Mouse (Mus musculus): ENCODE results near the gene Olfr1154. TPM values are rescaled to one million over a fixed set of nuclear protein-coding genes. Genes with fewer than 3 reads are reported as not detected.

Gene Olfr1154
- not detected for polyA plus RNA-seq (2014; fragmentation: Illumina TruSeq; extraction: RNeasy Lipid Tissue Mini Kit (QIAGEN cat#74804); ENCODE audit: insufficient read depth, low read depth, low replicate concordance)

DNA sequence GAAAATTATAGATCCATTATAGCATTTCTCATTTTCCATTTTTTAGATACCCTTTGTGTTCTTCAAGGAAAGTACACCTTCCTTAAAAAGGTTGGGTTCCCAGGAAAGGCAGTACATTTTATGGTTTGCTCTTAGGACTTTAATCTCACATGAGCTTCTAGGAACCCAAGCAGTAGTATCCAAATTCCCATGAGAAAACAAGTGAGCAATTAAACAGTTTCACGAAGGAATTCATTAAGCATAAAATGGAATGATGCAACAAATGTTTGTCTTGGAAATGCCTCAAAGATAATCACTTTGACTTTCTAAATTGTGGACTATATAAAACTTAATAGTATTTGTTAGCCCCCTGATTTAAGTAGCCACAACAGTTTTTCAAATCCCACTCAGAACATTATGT is at the start of gene Olfr1154:
Olfr1154 (minus strand) TSS at position 101 of the 400 bp plus-strand sequence.

DNA sequence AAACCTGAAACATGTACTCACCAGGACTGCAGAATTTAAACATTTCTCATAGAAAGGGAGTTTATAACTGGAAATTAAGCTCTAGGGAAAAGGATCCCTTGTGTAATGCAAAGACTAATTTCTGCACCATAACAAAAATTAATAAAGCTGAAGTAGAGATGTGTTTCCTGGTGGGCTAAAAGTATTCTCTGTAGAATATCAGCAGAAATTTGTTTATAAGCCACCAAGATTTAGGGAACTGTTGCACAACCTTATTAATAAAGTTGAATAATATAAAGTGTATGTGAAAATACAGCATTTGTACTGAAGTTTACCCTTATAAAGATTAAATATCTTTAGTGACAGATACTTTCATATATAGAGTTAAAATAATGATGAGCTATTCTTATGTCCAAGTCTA is 48.0 kb upstream of the Olfr1154 start, which contains the start of gene Olfr1156:
Olfr1156 (minus strand) TSS at position 101 of the 400 bp plus-strand sequence.

DNA sequence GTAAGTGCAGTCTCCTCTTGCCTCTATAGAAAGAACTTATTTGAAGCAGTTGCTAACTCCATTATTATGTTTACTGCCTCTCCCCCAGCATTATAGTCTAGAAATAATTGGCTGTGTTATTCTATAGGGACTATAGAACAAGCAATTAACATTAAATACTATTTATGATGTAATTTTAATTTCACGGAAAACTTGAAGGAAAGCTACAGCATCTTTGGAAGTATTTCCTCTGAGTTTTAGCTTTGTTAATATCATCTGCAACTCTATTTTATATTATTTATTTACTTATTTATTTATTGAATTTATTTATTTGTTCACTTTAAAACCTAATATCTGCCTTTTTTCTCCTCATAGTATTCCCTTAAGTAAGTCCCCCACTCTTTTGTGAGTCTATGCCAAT is 40.1 kb upstream of the Olfr1154 start, which contains the start of gene Olfr1155:
Olfr1155 (minus strand) TSS at position 101 of the 400 bp plus-strand sequence.

DNA sequence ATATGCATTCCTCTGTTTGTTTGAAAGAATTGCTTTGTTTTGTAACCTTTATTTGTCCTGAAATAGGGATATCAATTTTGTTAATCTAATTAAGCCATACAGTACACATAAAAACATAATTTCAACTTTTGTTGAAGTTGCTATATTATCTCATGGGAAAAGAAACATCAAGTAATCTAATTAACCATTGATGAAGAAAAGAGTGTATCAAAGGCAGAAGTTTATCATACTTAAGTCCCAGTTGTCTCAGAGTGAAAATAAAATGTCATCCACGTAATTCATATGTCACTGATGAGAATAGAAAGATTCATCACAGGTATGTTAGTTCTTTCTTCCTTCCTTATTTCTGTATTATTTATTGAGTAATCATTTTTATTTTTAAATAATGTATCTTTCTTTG is 10.3 kb downstream of the Olfr1154 start, which contains the start of gene Olfr1153:
Olfr1153 (plus strand) TSS at position 301 of the 400 bp plus-strand sequence.

DNA sequence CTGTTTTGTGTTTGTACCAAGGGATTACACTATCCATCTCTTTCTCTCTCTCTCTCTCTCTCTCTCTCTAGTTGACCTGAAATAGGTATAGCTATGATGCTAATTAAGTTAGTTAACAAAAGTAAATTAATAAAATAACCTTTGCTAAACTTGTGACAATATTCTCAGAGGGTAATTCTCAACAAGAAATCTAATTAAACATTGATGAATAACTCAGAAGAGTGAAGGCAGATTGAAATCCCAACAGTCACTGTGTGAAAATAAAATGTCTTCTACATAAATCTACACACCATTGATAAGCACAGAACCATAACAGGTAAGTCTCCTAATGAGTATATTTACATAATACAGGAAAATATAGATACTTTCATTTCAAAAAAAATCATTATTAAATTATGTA is 38.8 kb downstream of the Olfr1154 start, which contains the start of gene Olfr1152:
Olfr1152 (plus strand) TSS at position 301 of the 400 bp plus-strand sequence.

DNA sequence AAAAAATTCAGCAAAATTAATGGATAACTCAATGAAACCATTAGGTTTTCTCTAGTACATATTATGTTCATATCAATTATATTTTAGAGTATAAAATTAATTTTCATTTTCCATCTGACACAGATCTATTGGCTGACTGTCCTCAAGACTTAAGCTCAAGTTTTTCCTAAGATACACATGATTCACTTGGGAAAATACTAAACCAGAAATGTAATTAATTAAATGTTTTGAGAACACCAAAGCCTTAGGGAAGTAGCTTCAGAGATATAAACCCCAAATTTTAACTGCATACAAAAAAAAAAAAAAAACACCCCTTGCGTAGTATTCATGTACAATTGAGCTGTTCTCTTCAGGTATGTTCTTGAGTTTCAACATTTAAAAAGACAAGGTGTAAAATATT is 49.4 kb downstream of the Olfr1154 start, which contains the start of gene Olfr1151:
Olfr1151 (plus strand) TSS at position 301 of the 400 bp plus-strand sequence.

Other genes starting within 250 kb of the Olfr1154 start
- gene Olfr1134, start 246.7 kb downstream of the Olfr1154 start, polyA plus RNA-seq (2014; fragmentation: Illumina TruSeq; extraction: RNeasy Lipid Tissue Mini Kit (QIAGEN cat#74804); ENCODE audit: insufficient read depth, low read depth, low replicate concordance) = not detected
- not detected for gene Olfr1135, start 231.5 kb downstream of the Olfr1154 start, polyA plus RNA-seq (2014; fragmentation: Illumina TruSeq; extraction: RNeasy Lipid Tissue Mini Kit (QIAGEN cat#74804); ENCODE audit: insufficient read depth, low read depth, low replicate concordance)
- gene Olfr1136, start 211.2 kb downstream of the Olfr1154 start, polyA plus RNA-seq (2014; fragmentation: Illumina TruSeq; extraction: RNeasy Lipid Tissue Mini Kit (QIAGEN cat#74804); ENCODE audit: insufficient read depth, low read depth, low replicate concordance) = not detected
- gene Olfr1137, start 192.0 kb downstream of the Olfr1154 start, polyA plus RNA-seq (2014; fragmentation: Illumina TruSeq; extraction: RNeasy Lipid Tissue Mini Kit (QIAGEN cat#74804); ENCODE audit: insufficient read depth, low read depth, low replicate concordance) = not detected
- gene Olfr1138, start 165.2 kb downstream of the Olfr1154 start, polyA plus RNA-seq (2014; fragmentation: Illumina TruSeq; extraction: RNeasy Lipid Tissue Mini Kit (QIAGEN cat#74804); ENCODE audit: insufficient read depth, low read depth, low replicate concordance) = not detected
- not detected for gene Olfr1140, start 161.4 kb downstream of the Olfr1154 start, polyA plus RNA-seq (2014; fragmentation: Illumina TruSeq; extraction: RNeasy Lipid Tissue Mini Kit (QIAGEN cat#74804); ENCODE audit: insufficient read depth, low read depth, low replicate concordance)
- not detected for gene Olfr1141, start 151.2 kb downstream of the Olfr1154 start, polyA plus RNA-seq (2014; fragmentation: Illumina TruSeq; extraction: RNeasy Lipid Tissue Mini Kit (QIAGEN cat#74804); ENCODE audit: insufficient read depth, low read depth, low replicate concordance)
- gene Olfr152, start 125.7 kb downstream of the Olfr1154 start, polyA plus RNA-seq (2014; fragmentation: Illumina TruSeq; extraction: RNeasy Lipid Tissue Mini Kit (QIAGEN cat#74804); ENCODE audit: insufficient read depth, low read depth, low replicate concordance) = not detected
- not detected for gene Olfr1143, start 104.6 kb downstream of the Olfr1154 start, polyA plus RNA-seq (2014; fragmentation: Illumina TruSeq; extraction: RNeasy Lipid Tissue Mini Kit (QIAGEN cat#74804); ENCODE audit: insufficient read depth, low read depth, low replicate concordance)
- not detected for gene Olfr1145, start 95.3 kb downstream of the Olfr1154 start, polyA plus RNA-seq (2014; fragmentation: Illumina TruSeq; extraction: RNeasy Lipid Tissue Mini Kit (QIAGEN cat#74804); ENCODE audit: insufficient read depth, low read depth, low replicate concordance)
- not detected for gene Olfr1148, start 74.6 kb downstream of the Olfr1154 start, polyA plus RNA-seq (2014; fragmentation: Illumina TruSeq; extraction: RNeasy Lipid Tissue Mini Kit (QIAGEN cat#74804); ENCODE audit: insufficient read depth, low read depth, low replicate concordance)
- gene Olfr1150-ps1, start 61.2 kb downstream of the Olfr1154 start, polyA plus RNA-seq (2014; fragmentation: Illumina TruSeq; extraction: RNeasy Lipid Tissue Mini Kit (QIAGEN cat#74804); ENCODE audit: insufficient read depth, low read depth, low replicate concordance) = not detected
- gene Olfr1151, start 49.3 kb downstream of the Olfr1154 start, polyA plus RNA-seq (2014; fragmentation: Illumina TruSeq; extraction: RNeasy Lipid Tissue Mini Kit (QIAGEN cat#74804); ENCODE audit: insufficient read depth, low read depth, low replicate concordance) = not detected
- not detected for gene Olfr1152, start 38.7 kb downstream of the Olfr1154 start, polyA plus RNA-seq (2014; fragmentation: Illumina TruSeq; extraction: RNeasy Lipid Tissue Mini Kit (QIAGEN cat#74804); ENCODE audit: insufficient read depth, low read depth, low replicate concordance)
- gene Olfr1153, start 10.2 kb downstream of the Olfr1154 start, polyA plus RNA-seq (2014; fragmentation: Illumina TruSeq; extraction: RNeasy Lipid Tissue Mini Kit (QIAGEN cat#74804); ENCODE audit: insufficient read depth, low read depth, low replicate concordance) = not detected
- gene Olfr1155, start 40.0 kb upstream of the Olfr1154 start, polyA plus RNA-seq (2014; fragmentation: Illumina TruSeq; extraction: RNeasy Lipid Tissue Mini Kit (QIAGEN cat#74804); ENCODE audit: insufficient read depth, low read depth, low replicate concordance) = not detected
- not detected for gene Olfr1156, start 47.9 kb upstream of the Olfr1154 start, polyA plus RNA-seq (2014; fragmentation: Illumina TruSeq; extraction: RNeasy Lipid Tissue Mini Kit (QIAGEN cat#74804); ENCODE audit: insufficient read depth, low read depth, low replicate concordance)
- not detected for gene Olfr1157, start 63.1 kb upstream of the Olfr1154 start, polyA plus RNA-seq (2014; fragmentation: Illumina TruSeq; extraction: RNeasy Lipid Tissue Mini Kit (QIAGEN cat#74804); ENCODE audit: insufficient read depth, low read depth, low replicate concordance)
- not detected for gene Olfr74, start 69.5 kb upstream of the Olfr1154 start, polyA plus RNA-seq (2014; fragmentation: Illumina TruSeq; extraction: RNeasy Lipid Tissue Mini Kit (QIAGEN cat#74804); ENCODE audit: insufficient read depth, low read depth, low replicate concordance)
- gene Olfr1158, start 84.9 kb upstream of the Olfr1154 start, polyA plus RNA-seq (2014; fragmentation: Illumina TruSeq; extraction: RNeasy Lipid Tissue Mini Kit (QIAGEN cat#74804); ENCODE audit: insufficient read depth, low read depth, low replicate concordance) = not detected
- not detected for gene Olfr1160, start 103.1 kb upstream of the Olfr1154 start, polyA plus RNA-seq (2014; fragmentation: Illumina TruSeq; extraction: RNeasy Lipid Tissue Mini Kit (QIAGEN cat#74804); ENCODE audit: insufficient read depth, low read depth, low replicate concordance)
- not detected for gene Olfr1161, start 117.6 kb upstream of the Olfr1154 start, polyA plus RNA-seq (2014; fragmentation: Illumina TruSeq; extraction: RNeasy Lipid Tissue Mini Kit (QIAGEN cat#74804); ENCODE audit: insufficient read depth, low read depth, low replicate concordance)
- gene Olfr73, start 132.5 kb upstream of the Olfr1154 start, polyA plus RNA-seq (2014; fragmentation: Illumina TruSeq; extraction: RNeasy Lipid Tissue Mini Kit (QIAGEN cat#74804); ENCODE audit: insufficient read depth, low read depth, low replicate concordance) = not detected
- not detected for gene Olfr1162, start 146.0 kb upstream of the Olfr1154 start, polyA plus RNA-seq (2014; fragmentation: Illumina TruSeq; extraction: RNeasy Lipid Tissue Mini Kit (QIAGEN cat#74804); ENCODE audit: insufficient read depth, low read depth, low replicate concordance)
- not detected for gene Olfr1163, start 166.7 kb upstream of the Olfr1154 start, polyA plus RNA-seq (2014; fragmentation: Illumina TruSeq; extraction: RNeasy Lipid Tissue Mini Kit (QIAGEN cat#74804); ENCODE audit: insufficient read depth, low read depth, low replicate concordance)
- gene Olfr1164, start 188.8 kb upstream of the Olfr1154 start, polyA plus RNA-seq (2014; fragmentation: Illumina TruSeq; extraction: RNeasy Lipid Tissue Mini Kit (QIAGEN cat#74804); ENCODE audit: insufficient read depth, low read depth, low replicate concordance) = not detected
- not detected for gene Olfr1166, start 223.1 kb upstream of the Olfr1154 start, polyA plus RNA-seq (2014; fragmentation: Illumina TruSeq; extraction: RNeasy Lipid Tissue Mini Kit (QIAGEN cat#74804); ENCODE audit: insufficient read depth, low read depth, low replicate concordance)

Measured in lung, adult 10 weeks (tissue).